Mouse (Mus musculus) C2C12 (cell line): ENCODE results near the gene Gm47289.

ENCODE experiments used
- CEBPB ChIP-seq: IDR thresholded peaks from one replicate; pipeline ENCODE4 v1.6.1; 2011; ENCODE audit warnings: low read depth, mild to moderate bottlenecking, control low read depth, moderate library complexity
- CTCF ChIP-seq: IDR thresholded peaks from one replicate; pipeline ENCODE4 v1.5.1; 2011; ENCODE audit not compliant: control insufficient read depth, insufficient read depth, insufficient read length
- FOSL1 ChIP-seq: IDR thresholded peaks from one replicate; pipeline ENCODE4 v1.8.0; 2011; ENCODE audit warnings: mild to moderate bottlenecking, low read length; ENCODE audit not compliant: poor library complexity, insufficient read depth, severe bottlenecking
- MAX ChIP-seq: IDR thresholded peaks from one replicate; pipeline ENCODE4 v1.6.1; 2011; ENCODE audit warnings: mild to moderate bottlenecking, control low read depth
- MYOD1 ChIP-seq: IDR thresholded peaks from one replicate; pipeline ENCODE4 v1.6.1; 2011; ENCODE audit warnings: low read depth; ENCODE audit not compliant: control insufficient read depth, insufficient read length
- MYOG ChIP-seq: IDR thresholded peaks from one replicate; pipeline ENCODE4 v1.6.1; 2011; ENCODE audit not compliant: control insufficient read depth, insufficient read length; ENCODE audit errors: extremely low read depth
- USF1 ChIP-seq: IDR thresholded peaks from one replicate; pipeline ENCODE4 v1.6.1; 2011; ENCODE audit warnings: low read depth, mild to moderate bottlenecking, control low read depth, moderate library complexity

GRCm38 (mm10) chr9:119143372-119143771, 15.6 kb upstream of the Gm47289 start:
- TF ChIP-seq CTCF (no peak), MAX (no peak), CEBPB (no peak), USF1 (no peak), MYOG (no peak), MYOD1 (no peak), FOSL1 (no peak)
